ENCODE assay signal across 8 mouse cellular contexts in genomic region chr9:107770037-107770373, GRCm38 (mm10). TPM values are rescaled to one million over a fixed set of nuclear protein-coding genes. Genes with fewer than 3 reads are reported as not detected.
DNase-seq lines count a peak whose midpoint lies in the region; ATAC-seq and TF ChIP-seq lines count a peak whose summit lies in the region.

No protein-coding gene starts in this region.

- peak overlapping the region; percentile 91 for H3K4me3 ChIP-seq in lung, adult 2 months (replicated peaks; ENCODE audit: extremely low read depth, low read depth, low read length)
- peak overlapping the region; percentile 99 for H3K4me3 ChIP-seq in embryonic facial prominence, embryonic 13.5 days
- H3K4me3 ChIP-seq in olfactory bulb, adult 2 months (ENCODE audit: insufficient read depth, low read depth, low read length): peak overlapping the region; percentile 83

- no peak for ATAC-seq in embryonic facial prominence, embryonic 13.5 days (ENCODE audit: insufficient number of reproducible peaks, insufficient read depth, low FRiP score, low TSS enrichment, low read depth)

- peak overlapping the region; percentile 89 for H3K27ac ChIP-seq in embryonic facial prominence, embryonic 13.5 days
- no peak overlapping the region; the same call in 1 of the 2 replicates for H3K27ac ChIP-seq in olfactory bulb, adult 2 months (ENCODE audit: insufficient read depth, low read depth, low read length)

- H3K36me3 ChIP-seq in embryonic facial prominence, embryonic 13.5 days: peaks cover 64% of the 10 kb centered on the region

- no peak for TF ChIP-seq CTCF in lung, adult 2 months (IDR thresholded peaks at IDR 0.05; ENCODE audit: insufficient read depth, low read length)
- TF ChIP-seq CTCF in olfactory bulb, adult 2 months (IDR thresholded peaks at IDR 0.05; ENCODE audit: insufficient read depth, low read depth, low read length): no peak

- H3K4me1 ChIP-seq in lung, adult 2 months (ENCODE audit: control insufficient read depth, insufficient read depth, low read length): peaks cover 8% of the 10 kb centered on the region
- peaks cover 9% of the 10 kb centered on the region for H3K4me1 ChIP-seq in embryonic facial prominence, embryonic 13.5 days
- H3K4me1 ChIP-seq in olfactory bulb, adult 2 months (ENCODE audit: control insufficient read depth, insufficient read depth, low read length): no peaks in the 10 kb centered on the region

- under 1% methylated on average over 9 of the region's 9 CpGs for WGBS in lung, adult 2 months
- WGBS in embryonic facial prominence, embryonic 13.5 days: 2% methylated on average over 9 of the region's 9 CpGs
- under 1% methylated on average over 9 of the region's 9 CpGs for WGBS in large intestine, adult 2 months
- under 1% methylated on average over 9 of the region's 9 CpGs for WGBS in olfactory bulb, adult 2 months

- no peak for TF ChIP-seq POLR2A in lung, adult 2 months (IDR thresholded peaks at IDR 0.05; ENCODE audit: borderline replicate concordance, extremely low read depth, low read depth, low read length)
- no peak for TF ChIP-seq POLR2A in olfactory bulb, adult 2 months (IDR thresholded peaks at IDR 0.05; ENCODE audit: insufficient read depth, low read depth, low read length)

- H3K9ac ChIP-seq in embryonic facial prominence, embryonic 13.5 days: peak overlapping the region; percentile 100

- intact Hi-C loops in left cerebral cortex, postnatal 10 days (cut with DNase I): no loop called here

- no peaks in the 10 kb centered on the region for H3K9me3 ChIP-seq in embryonic facial prominence, embryonic 13.5 days

- peak overlapping the region; percentile 67 for H3K4me2 ChIP-seq in embryonic facial prominence, embryonic 13.5 days

- no peak for DNase-seq in lung, adult 2 months
- no peak for DNase-seq in lung, postnatal 4 days
- DNase-seq in large intestine, adult 2 months (ENCODE audit: low read depth, low spot score): peak; percentile 11
- DNase-seq in left cerebral cortex, postnatal 10 days (ENCODE audit: extremely low spot score in 1 of 2, low spot score in 2 of 2): no peak
- no peak for DNase-seq in embryo, embryonic 9.5 days (ENCODE audit: extremely low spot score)
- no peak for DNase-seq in ovary, adult 18-20 months (ENCODE audit: low spot score)

- H3K27me3 ChIP-seq in embryonic facial prominence, embryonic 13.5 days: no peaks in the 10 kb centered on the region

RNA-seq across cellular contexts. Expression of gene Rbm5, which starts 0.8 kb away (rescaled TPM):
- polyA plus RNA-seq in lung, adult 2 months (2012; rRNA removed): 54.0 and 77.1 TPM in 2 replicates
- polyA plus RNA-seq in embryonic facial prominence, embryonic 13.5 days (2015; fragmentation: Nextera tagmentation; extraction: Ambion mirVana): 262 and 274 TPM in 2 replicates
- polyA plus RNA-seq in large intestine, adult 2 months (2012; rRNA removed): 37.9 and 62.1 TPM in 2 replicates
- polyA plus RNA-seq in olfactory bulb, adult 2 months (2012; ENCODE audit: insufficient read depth, insufficient read length, low replicate concordance, missing spikeins): 401 and 773 TPM in 2 replicates
- total RNA-seq in left cerebral cortex, postnatal 10 days (2021): 100 to 1,000 TPM; 157 TPM

RNA-seq across cellular contexts. Expression of gene Sema3f, which starts 59.7 kb away (rescaled TPM):
- polyA plus RNA-seq in lung, adult 2 months (2012; rRNA removed): 318 and 413 TPM in 2 replicates
- 37.7 and 44.0 TPM in 2 replicates for polyA plus RNA-seq in embryonic facial prominence, embryonic 13.5 days (2015; fragmentation: Nextera tagmentation; extraction: Ambion mirVana)
- 14.1 and 20.1 TPM in 2 replicates for polyA plus RNA-seq in large intestine, adult 2 months (2012; rRNA removed)
- not detected in 2 replicates for polyA plus RNA-seq in olfactory bulb, adult 2 months (2012; ENCODE audit: insufficient read depth, insufficient read length, low replicate concordance, missing spikeins)
- total RNA-seq in left cerebral cortex, postnatal 10 days (2021): 10 to 100 TPM; 14.3 to 19.2 TPM

Comparison
In these comparisons a context has a peak if more than half of its experiments do, and no peak if none do; other contexts are left out.
1. RNA of gene Sema3f, which starts 59.7 kb away (polyA plus RNA-seq): 318 to 413 TPM in lung, adult 2 months, 37.7 to 44.0 TPM in embryonic facial prominence, embryonic 13.5 days and 14.1 to 20.1 TPM in large intestine, adult 2 months; not detected in olfactory bulb, adult 2 months; every median in the first group is over 10 times any median in the second.
2. Peak in every context shown above with its lines, with median percentiles within 50 percentile points of each other: H3K4me3 ChIP-seq.